Mouse (Mus musculus) megakaryocyte, embryonic 14.5 days (primary cell): ENCODE results near the gene Ap4b1.

ENCODE experiments used
- FLI1 ChIP-seq: IDR thresholded peaks from 2 replicates; pipeline ENCODE4 v1.6.1; 2012; ENCODE audit warnings: low read length, inconsistent platforms, mixed read lengths
- GATA1 ChIP-seq: IDR thresholded peaks from 3 replicates; pipeline ENCODE4 v1.6.1; 2012; ENCODE audit warnings: mixed read lengths, low read length, inconsistent platforms, borderline replicate concordance

DNA sequence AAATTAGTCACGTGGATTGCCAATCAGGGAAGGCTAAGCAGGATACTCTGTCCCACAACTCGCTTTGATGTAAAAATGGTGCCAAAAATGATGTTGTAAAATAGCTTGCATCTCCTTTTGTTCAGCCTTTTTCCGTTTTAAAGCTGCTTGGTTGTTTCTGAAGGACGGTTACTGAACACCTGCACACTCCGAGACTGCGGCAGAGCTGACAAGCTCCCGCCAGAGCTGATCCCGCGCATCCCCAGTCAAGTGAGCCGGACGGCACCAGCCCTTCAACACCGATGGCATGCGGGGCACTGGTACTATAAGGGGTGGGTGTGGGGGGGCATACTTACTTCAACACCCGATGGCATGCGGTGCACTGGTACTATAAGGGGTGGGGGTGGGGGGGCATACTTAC, 35.3 kb upstream of the Ap4b1 start:
- TF ChIP-seq FLI1, result no peak
- no peak for TF ChIP-seq GATA1
